Mouse (Mus musculus) testis, postnatal 14 days (tissue): ENCODE measurements around the gene Wdr70.

ENCODE experiments used
- DNase-seq: peaks from one replicate; pipeline ENCODE4 v3.0.0; 2021; ENCODE audit warnings: low spot score

Gene Wdr70

DNA sequence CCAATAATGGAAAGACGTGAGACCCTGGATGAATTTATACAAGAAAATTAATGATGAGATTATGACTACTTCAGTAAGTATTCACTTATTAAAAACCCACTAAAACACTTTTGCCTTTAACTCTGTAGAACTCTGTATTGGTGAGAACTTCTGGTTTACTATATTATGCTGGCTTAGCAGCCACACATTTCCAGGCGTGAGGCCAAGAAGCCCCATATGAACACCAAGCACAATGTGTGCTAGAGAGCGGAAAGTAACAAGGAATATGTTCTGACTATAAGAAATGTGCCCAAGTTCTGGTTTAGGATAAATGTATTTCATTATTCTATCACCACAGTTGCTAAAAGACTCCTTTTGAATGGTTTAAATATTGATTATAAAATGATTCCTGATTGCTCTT, 68.4 kb downstream of the Wdr70 start:
- no peak for DNase-seq

DNA sequence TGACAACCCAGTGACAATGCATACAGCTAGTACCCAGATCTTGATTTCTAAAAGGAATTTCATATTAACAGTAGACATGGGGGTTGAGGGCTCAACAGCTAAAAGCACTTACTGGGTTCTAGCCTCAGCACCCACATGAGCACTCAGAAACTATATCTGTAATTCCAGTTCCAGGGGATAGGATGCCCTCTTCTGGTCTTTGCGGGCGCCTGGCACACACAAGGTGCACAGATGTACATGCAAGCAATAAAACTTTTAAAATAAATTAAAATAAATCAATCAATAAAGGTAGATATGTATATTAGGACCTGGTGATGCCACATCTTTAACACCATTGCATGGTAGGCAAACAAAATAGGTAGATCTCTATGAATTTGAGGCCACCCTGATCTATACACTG, 71.5 kb downstream of the Wdr70 start:
- no peak for DNase-seq

DNA sequence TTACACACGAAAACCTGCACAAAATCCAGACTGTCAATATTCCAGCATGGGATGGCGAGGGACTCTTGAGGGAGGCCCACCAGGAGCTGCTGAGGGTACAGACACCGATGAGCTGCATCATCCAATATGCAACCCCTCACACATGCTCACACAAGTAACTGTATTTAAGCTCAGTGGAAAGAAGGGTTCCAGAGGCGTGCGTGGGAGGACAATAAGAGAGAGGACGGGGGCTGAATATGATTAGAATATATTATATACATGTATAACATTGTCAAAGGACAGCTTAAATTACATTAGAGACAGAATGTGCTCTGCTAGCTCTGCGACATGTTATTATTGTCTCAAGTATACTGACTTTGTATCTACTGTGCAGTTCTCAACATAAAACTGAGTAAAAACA, 87.6 kb downstream of the Wdr70 start:
- no peak for DNase-seq

DNA sequence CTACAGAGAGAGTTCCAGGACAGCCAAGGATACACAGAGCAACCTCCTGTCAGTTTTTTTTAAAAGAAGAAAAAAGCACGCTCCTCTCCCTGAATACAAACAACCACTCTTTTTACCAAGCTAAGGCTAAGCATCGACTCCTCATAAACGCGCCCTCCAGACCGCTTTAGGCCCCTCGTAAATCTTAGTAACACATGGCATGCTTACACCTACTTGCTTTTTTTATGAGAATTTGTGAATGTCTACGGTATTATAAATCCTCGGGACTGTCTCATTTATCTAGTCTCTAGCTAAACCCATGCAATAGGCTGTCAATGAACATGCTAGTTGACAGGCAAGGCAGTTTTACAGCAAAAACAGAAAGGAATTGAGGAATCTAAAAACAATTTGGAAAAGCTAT, 91.6 kb downstream of the Wdr70 start:
- no peak for DNase-seq

DNA sequence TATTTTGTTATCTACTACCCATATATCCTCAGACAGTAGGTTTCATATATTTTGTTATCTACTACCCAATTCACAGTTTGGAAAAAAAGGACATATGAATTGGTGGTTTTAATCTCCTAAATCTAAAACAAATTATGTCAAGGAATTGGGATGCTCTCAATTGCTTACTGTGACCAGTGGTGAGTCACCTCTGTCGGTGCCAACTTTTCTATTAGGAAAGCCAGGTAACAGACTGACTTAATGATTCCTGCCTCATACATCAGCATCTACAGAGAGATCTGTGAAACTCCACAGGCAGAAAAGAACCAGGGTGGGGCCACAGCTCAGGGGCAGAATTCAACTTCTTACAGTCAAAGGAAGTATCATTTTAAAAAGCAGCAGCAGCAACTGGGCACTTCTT, 93.0 kb downstream of the Wdr70 start:
- no peak for DNase-seq

DNA sequence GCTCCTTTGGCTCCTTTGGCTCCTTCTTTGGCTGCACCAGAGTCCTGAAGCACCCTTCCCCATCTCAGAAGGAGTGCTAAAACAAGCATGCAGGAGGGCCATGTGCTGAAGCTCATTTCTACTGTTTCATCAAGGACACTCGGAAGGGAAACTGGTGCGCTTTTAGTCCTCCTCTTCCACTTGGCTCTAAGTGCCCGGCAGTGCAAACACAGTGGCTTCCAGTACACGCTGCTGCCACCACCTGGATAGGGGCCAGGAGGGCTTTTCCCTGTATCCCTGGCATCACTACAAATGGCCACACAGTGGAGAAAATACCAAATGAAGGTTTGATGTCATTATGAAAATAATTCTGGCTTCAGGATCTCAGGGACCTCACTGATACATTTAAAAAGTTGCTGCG, 93.5 kb downstream of the Wdr70 start:
- no peak for DNase-seq

DNA sequence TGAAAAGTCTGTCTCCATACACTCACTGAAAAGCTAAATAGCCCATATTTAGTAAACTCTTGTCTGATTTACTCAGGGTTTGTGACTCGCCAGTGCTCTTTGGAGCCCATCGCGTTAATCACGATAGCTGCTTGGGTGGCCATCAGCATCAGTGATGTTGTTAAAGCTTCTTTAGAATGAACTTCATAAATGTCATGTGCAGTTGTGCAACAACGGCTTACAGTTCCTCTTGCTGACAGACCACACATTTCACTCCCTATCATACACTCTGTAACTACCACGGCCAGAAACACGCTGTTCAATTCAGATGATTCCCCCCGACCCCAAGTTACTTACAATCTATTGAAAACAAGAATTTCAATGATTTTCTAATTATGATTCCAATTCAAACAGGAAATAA, 95.2 kb downstream of the Wdr70 start:
- no peak for DNase-seq

DNA sequence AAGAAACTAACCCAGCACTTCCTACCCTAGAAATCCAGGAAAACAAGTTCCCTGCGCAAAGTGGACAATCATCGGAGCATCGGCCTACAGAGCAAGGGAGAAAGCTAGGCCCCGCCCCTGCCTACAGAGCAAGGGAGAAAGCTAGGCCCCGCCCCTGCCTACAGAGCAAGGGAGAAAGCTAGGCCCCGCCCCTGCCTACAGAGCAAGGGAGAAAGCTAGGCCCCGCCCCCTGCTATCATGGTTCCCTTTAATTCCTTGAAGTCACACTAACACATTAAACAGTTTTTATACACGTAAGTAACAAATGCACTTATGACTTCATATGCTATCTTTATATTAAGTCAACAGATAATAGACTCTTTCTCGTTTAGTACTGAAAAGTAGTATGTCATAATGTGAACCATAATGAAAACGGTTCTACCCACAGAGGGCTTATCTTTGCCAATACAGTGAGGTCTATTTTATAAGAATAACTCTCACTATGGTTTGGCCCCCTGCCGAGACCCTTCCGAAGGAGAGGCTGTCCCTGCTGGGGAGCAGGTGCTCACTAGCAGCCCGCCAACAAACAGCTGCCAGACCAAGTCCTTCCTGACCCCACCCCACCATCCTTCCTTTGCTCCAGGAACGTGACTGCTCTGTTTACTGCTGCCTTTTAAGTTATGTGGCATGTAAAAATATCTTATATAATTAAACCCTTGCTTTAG, 100.0 kb downstream of the Wdr70 start:
- DNase-seq, result no peak

DNA sequence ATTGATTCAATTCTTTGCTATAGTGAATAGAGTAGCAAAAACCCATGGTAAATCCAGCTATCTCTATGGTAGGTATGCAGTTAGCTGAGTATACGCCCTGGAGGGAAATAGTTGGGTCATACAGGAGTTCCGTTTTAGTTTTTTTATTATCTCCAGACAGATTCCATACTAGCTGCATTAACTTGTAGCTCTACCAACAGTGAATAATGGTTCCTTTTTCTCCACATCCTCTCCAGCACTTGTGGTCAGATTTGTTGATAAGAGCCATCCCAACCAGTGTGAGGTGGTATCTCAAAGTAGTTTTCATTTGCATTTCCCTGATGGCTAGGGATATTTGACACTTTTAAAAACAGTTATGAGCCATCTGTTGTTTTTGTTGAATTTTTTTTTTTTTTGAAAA, 100.9 kb downstream of the Wdr70 start:
- DNase-seq, result no peak

DNA sequence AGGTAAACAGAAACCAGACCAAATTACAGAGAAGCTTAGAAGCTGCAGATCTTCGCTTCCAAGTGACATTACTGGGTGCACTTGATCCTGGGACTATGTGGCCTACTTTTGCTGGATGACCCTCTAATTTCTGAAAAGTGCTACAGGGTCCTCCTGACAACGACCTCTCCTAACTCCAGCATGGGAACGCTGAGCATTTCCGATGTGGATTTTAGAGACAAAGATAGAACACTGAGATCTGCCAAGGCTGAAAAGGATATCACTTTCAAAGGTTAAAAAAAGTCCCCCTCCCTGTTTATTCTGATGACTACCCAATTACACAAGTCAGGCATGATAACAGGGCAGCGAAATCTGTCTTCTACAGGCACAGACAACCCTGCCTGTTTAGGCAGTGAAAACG, 105.3 kb downstream of the Wdr70 start:
- no peak for DNase-seq

DNA sequence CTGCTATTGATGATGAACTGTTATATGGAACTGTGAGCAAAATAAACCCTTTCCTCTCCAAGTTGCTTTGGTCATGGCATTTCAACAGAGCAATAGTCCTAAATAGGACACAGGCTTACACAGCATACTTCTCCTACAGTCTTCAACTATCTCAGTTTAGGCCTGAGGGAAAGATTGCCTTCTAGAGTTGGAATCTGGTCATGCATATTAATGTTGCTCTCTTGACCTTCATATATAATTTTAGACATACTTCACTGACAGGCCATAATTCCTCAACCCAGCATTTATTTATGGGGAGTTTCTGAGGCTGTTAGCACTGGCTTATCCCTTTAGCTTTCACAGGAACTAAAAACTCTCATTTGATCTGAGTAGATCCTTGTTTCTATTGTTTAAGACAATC, 108.9 kb downstream of the Wdr70 start:
- no peak for DNase-seq

DNA sequence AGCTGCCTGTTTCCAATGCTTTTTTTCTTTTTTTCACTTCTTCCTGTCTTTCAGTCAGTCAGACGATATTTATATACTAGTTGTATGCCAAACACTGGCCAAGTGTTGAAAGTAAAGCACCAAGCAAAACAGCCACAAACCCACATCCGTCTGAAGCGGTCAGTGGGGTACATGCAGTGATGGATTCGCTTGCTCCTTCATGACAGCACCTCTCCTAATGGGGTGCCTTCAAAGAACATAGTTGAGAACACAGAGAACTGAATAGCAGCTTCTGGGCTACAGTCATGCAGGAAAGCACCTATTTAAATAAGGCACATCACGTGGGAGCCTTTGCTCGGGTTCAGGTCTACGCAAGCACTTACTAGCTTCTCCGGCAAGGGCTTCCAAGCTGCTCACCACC, 111.6 kb downstream of the Wdr70 start:
- DNase-seq, result no peak

DNA sequence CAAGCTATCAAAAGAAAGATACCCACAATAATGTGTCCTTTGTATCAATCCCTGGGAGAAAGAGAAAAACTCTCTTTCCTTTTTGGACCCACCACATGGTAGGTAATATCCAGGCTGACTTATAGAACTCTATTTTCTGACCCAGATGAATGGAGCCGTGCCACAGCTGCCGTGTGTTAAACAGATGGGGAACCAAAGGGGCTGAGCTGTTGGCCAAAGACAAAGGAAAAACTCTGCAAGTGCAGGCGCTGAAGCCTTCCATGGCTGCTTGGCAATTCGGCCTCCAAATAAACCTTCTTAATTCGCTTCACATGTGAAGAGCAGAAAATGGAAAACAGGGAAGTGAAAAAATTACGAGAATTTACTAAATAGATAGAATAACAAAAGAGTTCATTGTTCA, 112.7 kb downstream of the Wdr70 start:
- DNase-seq, result no peak

DNA sequence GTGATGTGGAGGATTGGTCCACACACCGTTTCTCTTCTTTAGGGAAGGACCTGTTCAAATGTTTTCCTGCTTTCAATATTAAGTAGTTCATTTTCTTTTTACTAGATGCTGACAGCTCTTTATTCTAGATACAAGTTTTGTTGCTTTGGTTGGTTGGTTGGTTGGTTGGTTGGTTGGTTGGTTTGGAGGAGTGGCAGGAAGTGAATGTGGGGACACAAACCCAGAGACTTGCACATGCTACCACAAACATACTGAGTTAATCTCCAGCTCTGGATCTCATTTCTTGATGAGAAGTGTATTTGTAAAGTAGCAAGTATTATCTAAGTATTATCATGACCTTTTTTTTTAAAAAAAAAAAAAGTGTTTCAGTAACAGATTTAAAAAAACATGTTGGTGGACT, 120.4 kb downstream of the Wdr70 start:
- no peak for DNase-seq

DNA sequence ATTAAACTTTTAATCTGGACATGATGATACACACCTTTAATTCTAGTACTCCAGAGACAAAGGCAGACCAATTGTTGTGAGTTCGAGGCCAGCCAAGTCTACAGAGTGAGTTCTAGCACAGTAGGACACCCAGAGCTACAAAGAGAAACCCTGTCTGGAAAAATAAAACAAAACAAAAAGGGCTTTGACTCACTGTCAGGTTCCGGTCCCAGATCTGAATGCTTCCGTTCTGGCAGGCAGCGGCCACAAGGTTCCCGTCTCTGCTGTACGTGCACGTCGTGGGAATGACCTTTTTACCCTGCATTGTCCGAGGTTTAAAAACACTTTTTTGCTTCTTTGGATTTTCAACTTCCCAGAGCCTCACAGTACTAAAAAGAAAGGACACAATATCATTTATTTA, 122.2 kb downstream of the Wdr70 start:
- DNase-seq, result no peak

DNA sequence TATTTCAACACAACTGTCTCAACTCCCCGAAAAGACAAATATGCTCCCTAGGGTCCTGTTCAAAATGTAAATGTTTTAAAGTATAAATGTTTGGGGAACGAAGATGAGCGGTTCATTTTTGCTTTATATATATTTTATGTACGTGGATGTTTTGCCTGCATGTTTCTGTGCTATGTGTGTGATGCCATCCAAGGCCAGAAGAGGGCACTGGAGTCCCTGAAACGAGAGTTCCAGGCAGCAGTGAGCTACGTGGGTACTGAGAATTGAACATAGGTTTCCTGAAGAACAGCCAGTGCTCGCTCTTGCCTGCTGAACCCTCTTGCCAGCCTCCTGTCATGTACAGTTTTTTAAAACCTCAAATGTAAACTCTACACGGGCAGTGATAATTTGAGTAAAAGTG, 124.6 kb downstream of the Wdr70 start:
- peak; percentile 17 for DNase-seq

DNA sequence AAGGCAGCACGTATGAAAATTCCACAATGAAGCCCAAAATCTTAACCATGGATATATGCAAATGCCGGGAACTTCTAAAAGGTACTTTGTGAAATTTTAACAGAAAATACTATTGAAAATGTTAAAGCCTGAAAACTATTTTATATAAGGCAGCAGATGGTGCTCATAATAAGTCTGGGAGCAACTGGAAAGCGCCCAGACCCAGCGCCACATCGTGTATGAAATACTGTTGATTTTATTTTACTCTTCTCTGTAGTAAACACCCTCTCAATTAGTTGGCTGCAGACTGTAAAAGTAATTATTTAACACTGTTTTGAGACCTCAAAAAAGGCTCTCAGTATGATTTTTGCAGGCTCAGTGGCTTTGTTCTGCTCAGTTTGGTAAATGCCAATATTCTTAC, 126.5 kb downstream of the Wdr70 start:
- no peak for DNase-seq

DNA sequence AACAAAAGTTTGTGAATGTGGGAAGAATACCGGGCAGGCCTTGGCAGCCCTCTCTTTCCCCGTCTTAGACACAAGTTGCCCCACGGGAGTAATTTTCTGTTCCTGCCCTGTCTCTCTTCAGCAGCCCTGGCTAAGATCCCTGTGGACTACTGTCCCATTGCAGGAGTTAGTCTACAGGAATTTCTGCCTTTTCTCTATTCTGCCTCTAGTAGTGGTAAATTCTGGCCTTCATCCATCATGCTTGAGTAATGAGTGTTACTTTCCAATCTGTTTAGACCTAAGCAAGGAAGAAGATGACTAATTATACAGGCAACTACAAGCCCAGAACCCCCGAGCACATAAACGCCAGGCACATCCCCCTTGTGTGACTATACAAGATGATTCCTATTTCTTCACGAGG, 136.2 kb downstream of the Wdr70 start:
- DNase-seq, result no peak

DNA sequence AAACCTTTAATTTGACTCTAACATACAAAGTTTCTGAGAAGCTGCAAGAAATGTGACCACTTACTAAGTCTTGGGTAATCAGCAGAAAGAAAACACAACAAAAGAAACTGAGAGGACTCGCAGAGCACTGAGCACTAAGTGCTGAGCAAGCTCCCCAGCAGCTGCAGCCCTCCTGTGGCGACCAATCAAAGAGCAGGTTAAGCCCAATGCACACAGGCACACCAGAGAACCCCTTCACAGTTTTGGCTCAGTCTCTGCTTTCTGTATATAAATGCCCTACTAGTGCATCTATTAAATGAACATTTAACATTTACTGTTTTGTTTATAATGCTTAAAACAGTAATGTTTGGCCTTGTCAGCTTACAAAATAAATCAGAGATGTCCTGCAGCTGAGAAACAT, 137.5 kb downstream of the Wdr70 start:
- DNase-seq, result no peak

DNA sequence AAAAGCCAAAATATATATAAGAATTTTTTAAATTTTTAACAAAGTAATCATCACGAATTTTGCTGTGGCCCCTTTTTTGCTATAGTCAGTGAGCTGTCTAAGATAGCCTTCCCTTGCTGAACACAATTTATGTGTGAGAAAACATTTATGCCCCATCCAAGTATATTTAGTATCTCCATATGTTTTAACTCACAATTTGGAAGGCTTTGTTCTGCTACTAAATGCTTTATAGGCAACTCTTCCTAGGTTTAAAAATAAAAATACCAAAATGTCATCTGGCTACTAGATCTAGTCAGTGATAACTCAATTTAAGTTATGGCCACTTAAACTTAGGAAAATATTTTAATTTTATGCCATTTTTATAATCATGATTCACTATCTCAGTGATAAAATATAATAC, 142.1 kb downstream of the Wdr70 start:
- no peak for DNase-seq

DNA sequence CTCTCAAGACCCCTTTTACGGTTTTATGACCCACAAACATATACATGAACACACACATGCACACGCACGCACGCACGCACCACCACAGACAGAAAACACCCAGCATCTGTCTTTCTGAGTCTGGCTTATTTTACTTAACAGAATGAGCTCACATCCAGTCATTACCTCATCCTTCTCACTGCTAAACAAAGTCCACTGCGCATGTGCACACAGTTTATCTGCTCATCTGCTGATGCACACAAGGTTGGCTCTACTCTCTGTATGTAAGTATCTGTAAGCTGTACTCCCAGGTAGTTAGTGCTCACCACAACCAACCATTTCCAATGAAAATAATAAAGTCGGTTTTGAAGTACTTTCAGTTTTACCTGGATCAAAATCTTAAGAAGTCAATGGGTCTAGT, 148.4 kb downstream of the Wdr70 start:
- DNase-seq, result no peak

DNA sequence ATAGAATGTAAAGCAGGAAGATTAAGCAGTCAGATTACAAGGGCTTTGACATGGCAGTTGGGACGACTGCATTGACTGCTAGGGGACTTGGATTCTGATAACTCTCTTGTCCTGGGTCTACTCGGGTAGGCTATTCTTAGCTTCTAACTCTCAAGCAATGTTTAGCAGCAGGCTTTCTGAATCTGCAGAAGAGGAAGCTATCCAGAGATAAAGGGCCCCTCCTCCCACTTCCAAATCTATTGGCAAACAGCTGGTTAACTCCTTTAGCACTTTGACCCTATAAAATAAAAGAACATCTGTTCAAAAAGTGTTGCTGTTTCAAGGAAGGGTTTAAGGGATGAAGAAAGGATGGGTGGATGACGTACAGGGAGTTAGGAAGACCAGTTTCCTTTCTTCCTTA, 157.3 kb downstream of the Wdr70 start:
- DNase-seq, result no peak

DNA sequence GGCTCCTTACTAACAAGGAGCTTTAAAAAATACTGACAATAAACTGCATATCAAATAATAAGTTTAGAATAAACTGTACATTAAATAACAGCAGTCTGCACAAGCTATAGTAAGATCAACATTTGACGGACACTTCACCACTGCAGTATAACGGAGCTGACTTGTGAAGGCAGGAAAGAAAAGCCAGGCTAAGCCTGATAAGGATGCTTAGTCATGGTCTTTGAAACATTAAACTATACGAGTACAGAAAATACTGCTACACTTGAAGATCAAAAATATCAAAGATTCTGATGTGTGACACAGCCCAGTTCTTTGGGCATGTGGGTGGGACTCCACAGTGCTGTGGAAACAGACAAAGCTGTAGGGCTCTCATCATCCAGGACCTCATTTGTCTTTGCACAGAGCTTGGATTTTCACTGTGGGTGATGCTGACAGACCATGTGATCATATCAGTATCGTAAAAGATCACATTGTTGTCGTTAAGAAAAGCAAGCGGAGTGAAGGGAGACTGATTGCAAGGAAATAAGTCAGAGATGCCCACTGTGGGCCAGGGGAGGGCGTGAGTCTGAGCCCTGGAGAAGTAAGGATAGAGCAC, 163.3 kb downstream of the Wdr70 start:
- DNase-seq, result no peak

DNA sequence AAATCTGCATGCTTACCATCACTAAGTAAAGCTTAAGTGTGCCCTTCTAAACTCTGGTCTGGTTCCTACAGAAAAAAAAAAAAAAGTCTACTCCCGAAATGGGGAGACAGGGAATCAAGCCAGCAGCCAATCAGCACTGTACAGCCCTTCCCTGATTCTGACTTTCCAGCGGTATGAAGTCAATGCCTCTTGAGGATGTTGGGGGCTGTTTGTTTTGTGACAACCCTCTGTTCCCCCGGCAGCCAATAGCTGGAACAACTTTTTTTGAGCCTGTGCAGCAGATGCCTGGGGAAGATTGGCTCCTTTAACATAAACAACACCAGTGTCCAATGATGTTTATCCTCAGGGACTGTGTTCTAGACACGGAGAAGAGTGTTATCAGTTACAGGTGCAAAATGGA, 164.4 kb downstream of the Wdr70 start:
- no peak for DNase-seq
